Mouse (Mus musculus): ENCODE data around the gene Rfc4. TPM values are rescaled to one million over a fixed set of nuclear protein-coding genes. Genes with fewer than 3 reads are reported as not detected.
"Not testable (repeated sequence)": the region's sequence is repeated elsewhere in the genome, so short reads cannot be mapped to it uniquely, and the experiment has no call there.

Rfc4 gene
- polyA plus RNA-seq, 1 experiment from 2014 or later: 257 TPM

GRCm38 (mm10) chr16:23094136-23094535, 33.4 kb downstream of the Rfc4 start:
- H3K4me3 ChIP-seq: no peak overlapping the region
- no peak overlapping the region for H3K27ac ChIP-seq
- H3K9me3 ChIP-seq: no peaks in the 10 kb centered on the region
- no peak for DNase-seq (ENCODE audit: extremely low spot score, low spot score)
- no peaks in the 10 kb centered on the region for H3K36me3 ChIP-seq (replicated peaks)
- 92% methylated on average over 6 of the region's 6 CpGs for whole genome bisulfite sequencing
- no peaks in the 10 kb centered on the region for H3K4me1 ChIP-seq
- peaks cover 3% of the 10 kb centered on the region; the same call in 1 of the 2 replicates for H3K27me3 ChIP-seq (ENCODE audit: poor library complexity, severe bottlenecking)

GRCm38 (mm10) chr16:23093321-23093953, 34.1 kb downstream of the Rfc4 start:
- Histone ChIP-seq H3K4me1 (no peaks in the 10 kb centered on the region), H3K4me3 (no peak overlapping the region), H3K27me3 (ENCODE audit: poor library complexity, severe bottlenecking) (no peaks in the 10 kb centered on the region), H3K9me3 (no peaks in the 10 kb centered on the region), H3K27ac (no peak overlapping the region), H3K36me3 (replicated peaks) (no peaks in the 10 kb centered on the region)
- 79% methylated on average over 13 of the region's 13 CpGs for WGBS
- no peak for DNase-seq (ENCODE audit: extremely low spot score, low spot score)

GRCm38 (mm10) chr16:23091345-23091744, 36.2 kb downstream of the Rfc4 start:
- H3K4me1 ChIP-seq; H3K4me3 ChIP-seq; DNase-seq (ENCODE audit: extremely low spot score, low spot score); H3K9me3 ChIP-seq; H3K27me3 ChIP-seq (ENCODE audit: poor library complexity, severe bottlenecking); H3K36me3 ChIP-seq (replicated peaks); H3K27ac ChIP-seq: not testable (repeated sequence)

DNA sequence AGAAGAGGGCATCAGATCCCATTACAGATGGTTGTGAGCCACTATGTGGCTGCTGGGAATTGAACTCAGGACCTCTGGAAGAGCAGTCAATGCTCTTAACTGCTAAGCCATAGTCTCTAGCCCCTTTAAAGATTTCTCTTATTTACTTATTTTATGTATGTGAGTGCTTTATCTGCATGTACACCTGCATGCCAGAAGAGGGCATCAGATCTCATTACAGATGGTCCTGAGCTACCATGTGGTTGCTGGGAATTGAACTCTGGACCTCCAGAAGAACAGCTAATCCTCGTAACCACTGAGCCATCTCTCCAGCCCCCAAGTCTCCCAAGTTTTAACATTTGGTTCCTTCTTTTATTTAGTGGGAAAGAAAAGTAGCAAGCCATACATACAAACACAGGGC, 39.0 kb downstream of the Rfc4 start:
- not testable (repeated sequence) for H3K9me3 ChIP-seq; H3K4me1 ChIP-seq; H3K4me3 ChIP-seq; DNase-seq (ENCODE audit: extremely low spot score, low spot score); H3K27ac ChIP-seq; H3K36me3 ChIP-seq (replicated peaks); H3K27me3 ChIP-seq (ENCODE audit: poor library complexity, severe bottlenecking)
- WGBS: 79% methylated on average over 1 of the region's 1 CpGs

- not testable (repeated sequence) for H3K27ac ChIP-seq; H3K27me3 ChIP-seq (ENCODE audit: poor library complexity, severe bottlenecking); H3K9me3 ChIP-seq; DNase-seq (ENCODE audit: extremely low spot score, low spot score); H3K4me1 ChIP-seq; H3K4me3 ChIP-seq; H3K36me3 ChIP-seq (replicated peaks)
- WGBS: 66% methylated on average over 4 of the region's 4 CpGs
These were observed 39.8 kb downstream of the Rfc4 start for GRCm38 (mm10) chr16:23087712-23088111.

DNA sequence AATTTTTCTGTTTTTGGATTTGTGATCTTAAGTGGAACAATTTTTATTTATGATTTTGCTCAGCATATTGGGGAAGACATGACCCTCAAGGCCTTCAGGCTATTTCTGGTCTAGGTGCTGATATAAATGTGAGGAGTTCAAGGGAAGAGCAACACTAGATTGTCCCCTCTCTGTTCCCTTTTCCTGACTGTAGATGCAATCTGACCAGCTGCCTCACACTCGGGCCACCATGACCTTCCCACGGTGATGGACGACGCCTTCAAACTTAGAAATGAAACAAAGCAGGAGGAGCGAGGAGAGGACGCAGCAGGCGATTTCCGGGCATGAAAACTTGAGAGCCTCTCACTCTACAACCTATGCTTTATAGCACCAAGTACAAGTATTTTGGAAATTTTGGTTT, 40.4 kb downstream of the Rfc4 start:
- not testable (repeated sequence) for H3K27ac ChIP-seq; DNase-seq (ENCODE audit: extremely low spot score, low spot score); H3K4me3 ChIP-seq; H3K36me3 ChIP-seq (replicated peaks); H3K27me3 ChIP-seq (ENCODE audit: poor library complexity, severe bottlenecking); H3K4me1 ChIP-seq; H3K9me3 ChIP-seq
- WGBS: 88% methylated on average over 8 of the region's 8 CpGs

DNA sequence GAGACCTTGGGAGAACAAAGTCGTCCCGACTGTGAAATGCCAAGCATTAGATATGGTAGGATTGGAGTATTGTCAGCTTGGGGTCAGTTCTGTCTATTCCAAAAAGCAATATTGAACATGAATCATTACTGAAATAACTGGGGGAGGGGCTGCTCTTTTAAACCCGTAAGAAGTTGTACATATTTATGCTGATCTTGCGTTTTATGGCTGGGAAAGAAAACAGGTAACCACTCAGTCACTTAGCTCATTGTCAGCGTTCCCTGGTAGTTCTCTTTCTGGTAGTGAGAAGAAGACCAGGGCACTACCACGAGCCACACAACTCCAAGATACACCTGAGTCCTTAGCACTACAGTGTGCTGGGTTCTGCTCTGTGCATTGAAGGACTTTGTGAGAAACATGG, 50.0 kb downstream of the Rfc4 start:
- not testable (repeated sequence) for H3K4me1 ChIP-seq; H3K4me3 ChIP-seq; H3K36me3 ChIP-seq (replicated peaks); DNase-seq (ENCODE audit: extremely low spot score, low spot score); H3K9me3 ChIP-seq; H3K27ac ChIP-seq; H3K27me3 ChIP-seq (ENCODE audit: poor library complexity, severe bottlenecking)
- 87% methylated on average over 6 of the region's 6 CpGs for WGBS

Small RNA genes lying within 50 kb of the gene (microRNA-seq; reads per million reads assigned to microRNA genes)
- not detected for gene Gm49346

Other genes starting within 250 kb of the Rfc4 start
- gene Ahsg, start 236.5 kb downstream of the Rfc4 start, polyA plus RNA-seq (2016; fragmentation: Nextera tagmentation; extraction: Ambion mirVana): not detected in 2 replicates
- 0.15 TPM in 1 of 2 replicates, not detected in the other for gene Fetub, start 209.4 kb downstream of the Rfc4 start, polyA plus RNA-seq (2016; fragmentation: Nextera tagmentation; extraction: Ambion mirVana)
- gene Hrg, start 176.7 kb downstream of the Rfc4 start, polyA plus RNA-seq (2016; fragmentation: Nextera tagmentation; extraction: Ambion mirVana): not detected in 2 replicates
- gene Kng2, start 98.3 kb downstream of the Rfc4 start, polyA plus RNA-seq (2016; fragmentation: Nextera tagmentation; extraction: Ambion mirVana): not detected in 2 replicates
- not detected in 2 replicates for gene Kng1, start 69.9 kb downstream of the Rfc4 start, polyA plus RNA-seq (2016; fragmentation: Nextera tagmentation; extraction: Ambion mirVana)
- 170 and 175 TPM in 2 replicates for gene Eif4a2, start 20.3 kb downstream of the Rfc4 start, polyA plus RNA-seq (2016; fragmentation: Nextera tagmentation; extraction: Ambion mirVana)
- not detected in 2 replicates for gene Adipoq, start 18.8 kb upstream of the Rfc4 start, polyA plus RNA-seq (2016; fragmentation: Nextera tagmentation; extraction: Ambion mirVana)
- gene St6gal1, start 97.0 kb upstream of the Rfc4 start, polyA plus RNA-seq (2016; fragmentation: Nextera tagmentation; extraction: Ambion mirVana): 18.4 and 19.7 TPM in 2 replicates